9 mouse cellular contexts compared by ENCODE assay signal in genomic region chr17:29442131-29442557, GRCm38 (mm10). TPM values are rescaled to one million over a fixed set of nuclear protein-coding genes. Genes with fewer than 3 reads are reported as not detected.
DNase-seq lines count a peak whose midpoint lies in the region; ATAC-seq lines count a peak whose summit lies in the region.
"Had no signal": no experiment of that assay in that cellular context is flagged by ENCODE, and none has a peak within 500 bp of the region (broad histone marks: within the 10 kb centered on the region; RNA-seq: fewer than 3 reads in every experiment).

No protein-coding gene starts in this region.

- H3K9me3 ChIP-seq in kidney, embryonic 16.5 days (ENCODE audit: low read length), result no peaks in the 10 kb centered on the region
- no peaks in the 10 kb centered on the region for H3K9me3 ChIP-seq in intestine, embryonic 16.5 days (ENCODE audit: control insufficient read depth, low read length)
- H3K9me3 ChIP-seq: embryonic facial prominence, embryonic 13.5 days had no signal

- WGBS in kidney, embryonic 16.5 days, result 54% methylated on average over 7 of the region's 7 CpGs
- WGBS in intestine, embryonic 16.5 days, result 50% methylated on average over 7 of the region's 7 CpGs

- ATAC-seq in kidney, embryonic 16.5 days (ENCODE audit: low FRiP score, low TSS enrichment), result no peak
- ATAC-seq in intestine, embryonic 16.5 days, result no peak; the same call in 1 of the 2 replicates
- no peak for ATAC-seq in erythroid progenitor cell, adult 5-6 weeks (replicated peaks; ENCODE audit: low FRiP score, poor library complexity, severe bottlenecking)

- H3K27ac ChIP-seq in kidney, embryonic 16.5 days (ENCODE audit: low read length), result no peak overlapping the region
- peak overlapping the region; percentile 67 for H3K27ac ChIP-seq in brown adipose tissue, adult 24 weeks (replicated peaks; ENCODE audit: low read depth, low read length)
- H3K27ac ChIP-seq in intestine, embryonic 16.5 days (ENCODE audit: low read length), result peak overlapping the region; percentile 73
- H3K27ac ChIP-seq: embryonic facial prominence, embryonic 13.5 days; layer of hippocampus, adult 2 months had no signal

- H3K4me1 ChIP-seq in kidney, embryonic 16.5 days (ENCODE audit: insufficient read depth, low read length), result peaks cover 30% of the 10 kb centered on the region
- peaks cover 14% of the 10 kb centered on the region for H3K4me1 ChIP-seq in brown adipose tissue, adult 24 weeks (ENCODE audit: control insufficient read depth, insufficient read depth, insufficient read length, low read length)
- peaks cover 44% of the 10 kb centered on the region for H3K4me1 ChIP-seq in intestine, embryonic 16.5 days (ENCODE audit: control insufficient read depth, insufficient read depth, low read length)

- H3K4me2 ChIP-seq in kidney, embryonic 16.5 days (replicated peaks; ENCODE audit: low read depth, low read length), result no peak overlapping the region
- H3K4me2 ChIP-seq in intestine, embryonic 16.5 days (ENCODE audit: low read depth, low read length), result no peak overlapping the region
- H3K4me2 ChIP-seq: embryonic facial prominence, embryonic 13.5 days had no signal

- no peaks in the 10 kb centered on the region for H3K27me3 ChIP-seq in kidney, embryonic 16.5 days (ENCODE audit: insufficient read depth, low read length)
- no peaks in the 10 kb centered on the region for H3K27me3 ChIP-seq in intestine, embryonic 16.5 days (replicated peaks; ENCODE audit: control insufficient read depth, insufficient read depth, low read length)
- H3K27me3 ChIP-seq: embryonic facial prominence, embryonic 13.5 days had no signal

- H3K4me3 ChIP-seq in kidney, embryonic 16.5 days (ENCODE audit: low read length), result no peak overlapping the region
- H3K4me3 ChIP-seq in brown adipose tissue, adult 24 weeks (ENCODE audit: insufficient read depth, low read depth, low read length), result no peak overlapping the region
- no peak overlapping the region for H3K4me3 ChIP-seq in intestine, embryonic 16.5 days (ENCODE audit: low read length)
- H3K4me3 ChIP-seq: embryonic facial prominence, embryonic 13.5 days; layer of hippocampus, adult 2 months had no signal

- no peak overlapping the region for H3K9ac ChIP-seq in kidney, embryonic 16.5 days (replicated peaks; ENCODE audit: low read length)
- no peak overlapping the region for H3K9ac ChIP-seq in intestine, embryonic 16.5 days (ENCODE audit: low read depth, low read length)
- H3K9ac ChIP-seq: embryonic facial prominence, embryonic 13.5 days had no signal

- no peaks in the 10 kb centered on the region for H3K36me3 ChIP-seq in kidney, embryonic 16.5 days (ENCODE audit: insufficient read depth, low read length)
- no peaks in the 10 kb centered on the region for H3K36me3 ChIP-seq in intestine, embryonic 16.5 days (ENCODE audit: control insufficient read depth, insufficient read depth, low read length)
- H3K36me3 ChIP-seq: embryonic facial prominence, embryonic 13.5 days had no signal

- DNase-seq in kidney, adult 9 months, result peak; percentile 42
- peak; percentile 71 for DNase-seq in lung, postnatal 36 days
- no peak for DNase-seq in cerebellum, postnatal 4 days (ENCODE audit: low spot score in 2 of 2)

RNA-seq across cellular contexts. Expression of gene Pim1, which starts 48.4 kb away (rescaled TPM):
- polyA plus RNA-seq in kidney, embryonic 16.5 days (2015; fragmentation: Nextera tagmentation; extraction: Ambion mirVana), result 12.5 and 14.5 TPM in 2 replicates
- 77.0 and 152 TPM in 2 replicates for polyA plus RNA-seq in brown adipose tissue, adult 24 weeks (2012; ENCODE audit: insufficient read depth, insufficient read length, missing spikeins)
- 11.8 and 12.8 TPM in 2 replicates for polyA plus RNA-seq in intestine, embryonic 16.5 days (2015; fragmentation: Nextera tagmentation; extraction: Ambion mirVana)
- 88.0 and 102 TPM in 2 replicates for total RNA-seq in erythroid progenitor cell, adult 5-6 weeks (2015; ENCODE audit: low replicate concordance)
- total RNA-seq in erythroid progenitor cell, adult 5-6 weeks (2017; ENCODE audit: low replicate concordance), result 143 and 147 TPM in 2 replicates

Comparison
In these comparisons a context has a peak if more than half of its experiments do, and no peak if none do; other contexts are left out.
1. DNase-seq: peak in kidney, adult 9 months (single experiment) and lung, postnatal 36 days (single experiment); none in cerebellum, postnatal 4 days (0 of 2).